Mouse (Mus musculus) ES-E14 (cell line): Measurements from ENCODE around the gene E4f1.

Experiments used
- CHD2 ChIP-seq: IDR thresholded peaks from 2 replicates; pipeline ENCODE4 v1.6.1; 2014; ENCODE audit warnings: mild to moderate bottlenecking, low read depth, low read length, inconsistent platforms
- HCFC1 ChIP-seq: IDR thresholded peaks from 2 replicates; pipeline ENCODE4 v1.6.1; 2012; ENCODE audit warnings: low read length, inconsistent platforms, borderline replicate concordance; ENCODE audit not compliant: insufficient read depth
- MAFK ChIP-seq: IDR thresholded peaks from 2 replicates; pipeline ENCODE4 v1.6.1; 2014; ENCODE audit warnings: mild to moderate bottlenecking, low read depth, low read length, inconsistent platforms; ENCODE audit not compliant: insufficient read depth
- ZC3H11A ChIP-seq: IDR thresholded peaks from 2 replicates; pipeline ENCODE4 v1.6.1; 2012; ENCODE audit warnings: low read depth, mild to moderate bottlenecking, inconsistent platforms, low read length, borderline replicate concordance
- ZNF384 ChIP-seq: IDR thresholded peaks from 2 replicates; pipeline ENCODE4 v1.6.1; 2012; ENCODE audit warnings: low read depth, low read length, inconsistent platforms

GRCm38 (mm10) chr17:24479431-24479830, 9.3 kb upstream of the E4f1 start:
- TF ChIP-seq ZC3H11A, result no peak
- no peak for TF ChIP-seq CHD2
- no peak for TF ChIP-seq HCFC1
- no peak for TF ChIP-seq ZNF384
- no peak for TF ChIP-seq MAFK
